Mouse (Mus musculus) liver, embryonic 15.5 days (tissue): ENCODE measurements around the gene Vmn1r21. TPM values are rescaled to one million over a fixed set of nuclear protein-coding genes. Genes with fewer than 3 reads are reported as not detected.

Source experiments
- ATAC-seq: fragments of 200-750 bp; cut with Nextera tagmentation; 2 replicates; pipeline ENCODE4 v1.8.0; 2017; ENCODE audit warnings: moderate number of reproducible peaks, mild to moderate bottlenecking, moderate library complexity; ENCODE audit not compliant: insufficient read depth
- H3K27ac ChIP-seq: fragments of 300-500 bp; sonication (generic); replicated peaks from 2 replicates; pipeline ENCODE4 v1.5.1; 2015; ENCODE audit warnings: mild to moderate bottlenecking, inconsistent platforms
- H3K27me3 ChIP-seq: fragments of 300-500 bp; sonication (generic); 2 replicates; pipeline ENCODE4 v1.6.1; 2015; ENCODE audit warnings: mild to moderate bottlenecking, inconsistent platforms
- H3K36me3 ChIP-seq: fragments of 300-500 bp; sonication (generic); replicated peaks from 2 replicates; pipeline ENCODE4 v1.6.1; 2015; ENCODE audit warnings: moderate library complexity, mild to moderate bottlenecking, inconsistent platforms
- H3K4me1 ChIP-seq: fragments of 300-500 bp; sonication (generic); replicated peaks from 2 replicates; pipeline ENCODE4 v1.6.1; 2015; ENCODE audit warnings: inconsistent platforms
- H3K4me2 ChIP-seq: fragments of 300-500 bp; sonication (generic); 2 replicates; pipeline ENCODE4 v1.6.1; 2015; ENCODE audit warnings: moderate library complexity, mild to moderate bottlenecking, inconsistent platforms
- H3K4me3 ChIP-seq: fragments of 300-500 bp; sonication (generic); replicated peaks from 2 replicates; pipeline ENCODE4 v1.5.1; 2015; ENCODE audit warnings: mild to moderate bottlenecking, inconsistent platforms
- H3K9ac ChIP-seq: fragments of 300-500 bp; sonication (generic); 2 replicates; pipeline ENCODE4 v1.6.1; 2015; ENCODE audit warnings: moderate library complexity, mild to moderate bottlenecking, inconsistent platforms
- H3K9me3 ChIP-seq: fragments of 300-500 bp; sonication (generic); replicated peaks from 2 replicates; pipeline ENCODE4 v1.6.1; 2016; ENCODE audit warnings: inconsistent platforms
- WGBS: fragments of 180-500 bp; shearing (Covaris S2); methylation state at CpG from one replicate; pipeline ENCODE4 v1.1.7; 2015; ENCODE audit warnings: mixed read lengths; ENCODE audit not compliant: insufficient replicate concordance; 5-methylcytosine and 5-hydroxymethylcytosine counted together
- polyA plus RNA-seq: library from polyadenylated mRNA; unstranded; fragments of >200 nt; fragmentation: Nextera tagmentation; extraction: Ambion mirVana; gene quantifications from 2 replicates; pipeline ENCODE4 v1.2.1, GENCODE M21; 2015

The Vmn1r21 gene
- polyA plus RNA-seq, 1 experiment from 2014 or later, result not detected

GRCm38 (mm10) chr6:57811748-57812730, 38.1 kb downstream of the Vmn1r21 start:
- Histone ChIP-seq H3K4me3 (no peak overlapping the region), H3K9ac (no peak overlapping the region), H3K9me3 (no peaks in the 10 kb centered on the region), H3K36me3 (no peaks in the 10 kb centered on the region), H3K4me1 (peaks cover 23% of the 10 kb centered on the region; the same call in 1 of the 2 replicates), H3K27ac (no peak overlapping the region), H3K27me3 (no peaks in the 10 kb centered on the region), H3K4me2 (no peak overlapping the region)
- 40% methylated on average over 3 of the region's 3 CpGs for WGBS
- ATAC-seq, result no peak

- Histone ChIP-seq H3K27me3 (no peaks in the 10 kb centered on the region), H3K4me1 (peaks cover 21% of the 10 kb centered on the region), H3K4me2 (no peak overlapping the region), H3K4me3 (no peak overlapping the region), H3K36me3 (no peaks in the 10 kb centered on the region; the same call in 1 of the 2 replicates), H3K27ac (peak overlapping the region; percentile 66), H3K9me3 (no peaks in the 10 kb centered on the region), H3K9ac (no peak overlapping the region)
- WGBS, result 74% methylated on average over 5 of the region's 5 CpGs
- peak; percentile 73 for ATAC-seq
Observed at GRCm38 (mm10) chr6:57805218-57806069, 44.7 kb downstream of the Vmn1r21 start.

GRCm38 (mm10) chr6:57803130-57803529, 47.0 kb downstream of the Vmn1r21 start:
- Histone ChIP-seq H3K9ac (no peak overlapping the region), H3K4me1 (peaks cover 21% of the 10 kb centered on the region), H3K4me2 (no peak overlapping the region), H3K27me3 (no peaks in the 10 kb centered on the region), H3K9me3 (no peaks in the 10 kb centered on the region), H3K4me3 (no peak overlapping the region), H3K27ac (no peak overlapping the region), H3K36me3 (no peaks in the 10 kb centered on the region; the same call in 1 of the 2 replicates)
- ATAC-seq, result no peak
- 52% methylated on average over 2 of the region's 2 CpGs for WGBS

- H3K4me1 ChIP-seq, result peaks cover 14% of the 10 kb centered on the region
- H3K4me3 ChIP-seq, result no peak overlapping the region
- no peak for ATAC-seq
- H3K27ac ChIP-seq, result no peak overlapping the region
- H3K9me3 ChIP-seq, result no peaks in the 10 kb centered on the region
- H3K9ac ChIP-seq, result no peak overlapping the region
- no peaks in the 10 kb centered on the region for H3K36me3 ChIP-seq
- 72% methylated on average over 1 of the region's 1 CpGs for WGBS
- H3K4me2 ChIP-seq, result no peak overlapping the region
- no peaks in the 10 kb centered on the region for H3K27me3 ChIP-seq
Observed at GRCm38 (mm10) chr6:57798986-57799385, 51.2 kb downstream of the Vmn1r21 start.

GRCm38 (mm10) chr6:57796853-57797423, 53.2 kb downstream of the Vmn1r21 start:
- Histone ChIP-seq H3K27me3 (no peaks in the 10 kb centered on the region), H3K36me3 (no peaks in the 10 kb centered on the region; the same call in 1 of the 2 replicates), H3K9ac (no peak overlapping the region), H3K4me2 (no peak overlapping the region), H3K4me1 (peaks cover 24% of the 10 kb centered on the region), H3K27ac (no peak overlapping the region), H3K4me3 (no peak overlapping the region), H3K9me3 (no peaks in the 10 kb centered on the region)
- 84% methylated on average over 3 of the region's 3 CpGs for WGBS
- ATAC-seq, result no peak

GRCm38 (mm10) chr6:57795835-57796234, 54.3 kb downstream of the Vmn1r21 start:
- no peaks in the 10 kb centered on the region for H3K27me3 ChIP-seq
- ATAC-seq, result no peak
- no peaks in the 10 kb centered on the region for H3K9me3 ChIP-seq
- WGBS, result 53% methylated on average over 3 of the region's 3 CpGs
- no peaks in the 10 kb centered on the region; the same call in 1 of the 2 replicates for H3K36me3 ChIP-seq
- no peak overlapping the region for H3K27ac ChIP-seq
- H3K4me2 ChIP-seq, result no peak overlapping the region
- no peak overlapping the region for H3K9ac ChIP-seq
- H3K4me1 ChIP-seq, result peaks cover 25% of the 10 kb centered on the region
- no peak overlapping the region for H3K4me3 ChIP-seq

Other genes with a start within 250 kb of the Vmn1r21 start
- 6.7 and 6.8 TPM in 2 replicates for gene Pyurf, start 158.3 kb downstream of the Vmn1r21 start, polyA plus RNA-seq
- gene Lancl2, start 147.8 kb downstream of the Vmn1r21 start, polyA plus RNA-seq, result 13.2 and 14.5 TPM in 2 replicates
- 56.8 and 62.9 TPM in 2 replicates for gene Vopp1, start 25.2 kb downstream of the Vmn1r21 start, polyA plus RNA-seq
- gene Vmn1r22, start 57.7 kb upstream of the Vmn1r21 start, polyA plus RNA-seq, result not detected in 2 replicates
- gene Vmn1r23, start 76.5 kb upstream of the Vmn1r21 start, polyA plus RNA-seq, result not detected in 2 replicates
- gene Vmn1r24, start 111.2 kb upstream of the Vmn1r21 start, polyA plus RNA-seq, result not detected in 2 replicates
- not detected in 2 replicates for gene Vmn1r25, start 130.5 kb upstream of the Vmn1r21 start, polyA plus RNA-seq
- gene Vmn1r26, start 164.8 kb upstream of the Vmn1r21 start, polyA plus RNA-seq, result not detected in 2 replicates